Mouse (Mus musculus) stomach, postnatal 0 days (tissue): ENCODE measurements at regions not wholly inside any gene's neighbourhood (a gene's known extent, or its start where the extent isn't known, plus 50 kb on each side); places are given as distances from the start of the nearest gene placed in this dataset.

Experiments
- CTCF ChIP-seq: IDR thresholded peaks from 2 replicates; pipeline ENCODE4 v1.5.1; 2016; ENCODE audit warnings: antibody characterized with exemption, low read depth, mild to moderate bottlenecking, moderate library complexity
- EP300 ChIP-seq: optimal IDR thresholded peaks from 2 replicates; pipeline ENCODE3; 2016; ENCODE audit warnings: antibody characterized with exemption

DNA sequence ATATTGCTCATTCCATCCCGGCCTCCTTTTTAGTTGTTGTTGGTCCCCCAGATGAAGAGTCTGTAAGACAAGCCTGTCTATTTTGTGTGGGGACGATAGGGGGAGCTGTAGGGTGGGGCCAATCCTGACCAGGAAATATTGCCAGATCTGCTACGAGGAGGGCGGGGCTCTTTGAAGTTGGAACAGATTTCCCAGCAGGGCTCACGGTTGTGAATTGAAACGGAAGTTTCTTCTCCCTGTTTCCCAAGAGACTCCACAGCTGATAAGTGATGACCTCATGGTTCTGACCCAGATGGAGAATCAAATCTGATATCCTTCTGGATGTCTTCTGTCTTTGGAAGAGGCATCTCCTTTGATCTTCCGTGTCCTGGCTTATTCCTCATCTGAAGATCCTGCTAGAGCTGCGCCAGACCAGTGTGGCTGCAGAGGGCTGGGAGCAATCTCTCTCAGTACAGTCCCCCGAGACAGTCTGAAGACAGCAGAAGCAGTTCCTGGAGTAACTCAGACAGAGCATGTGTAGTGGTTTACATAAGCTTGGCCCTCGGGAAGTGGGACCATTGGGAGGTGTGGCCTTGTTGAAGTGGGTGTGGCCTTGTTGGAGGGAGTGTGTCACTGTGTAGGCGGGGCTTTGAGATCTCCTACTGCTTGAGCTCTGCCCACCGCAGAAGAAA lies 61.9 kb upstream of the Ctbp2 start:
- TF ChIP-seq CTCF (peak; percentile 83), EP300 (no peak)
